Mouse (Mus musculus) heart, adult 2 months (tissue): ENCODE results near the gene Cracr2a.
A peak's percentile ranks its signal among the peaks of the same experiment; 100 is the strongest.

Experiments used
- CTCF ChIP-seq: fragments of 200-600 bp; IDR thresholded peaks from 2 replicates; pipeline ENCODE4 v1.8.1; 2022; ENCODE audit warnings: antibody characterized with exemption, mild to moderate bottlenecking, moderate library complexity
- POLR2A ChIP-seq: fragments of 200-500 bp; IDR thresholded peaks from 2 replicates; pipeline ENCODE4 v1.6.1; 2011; ENCODE audit warnings: mild to moderate bottlenecking, low read depth, low read length, control low read depth; ENCODE audit not compliant: insufficient read depth

GRCm38 (mm10) chr6:127582391-127583176 is 21.4 kb downstream of the Cracr2a start:
- TF ChIP-seq CTCF (peak; percentile 88), POLR2A (no peak)
